Mouse (Mus musculus) retina, postnatal 1 day (tissue): ENCODE results near the gene Pmepa1.

ENCODE experiments used
- DNase-seq: peaks from one replicate; pipeline ENCODE4 v3.0.0-alpha.2; 2012

Pmepa1 gene

GRCm38 (mm10) chr2:173251675-173252074 lies 24.7 kb downstream of the Pmepa1 start:
- DNase-seq: no peak

DNA sequence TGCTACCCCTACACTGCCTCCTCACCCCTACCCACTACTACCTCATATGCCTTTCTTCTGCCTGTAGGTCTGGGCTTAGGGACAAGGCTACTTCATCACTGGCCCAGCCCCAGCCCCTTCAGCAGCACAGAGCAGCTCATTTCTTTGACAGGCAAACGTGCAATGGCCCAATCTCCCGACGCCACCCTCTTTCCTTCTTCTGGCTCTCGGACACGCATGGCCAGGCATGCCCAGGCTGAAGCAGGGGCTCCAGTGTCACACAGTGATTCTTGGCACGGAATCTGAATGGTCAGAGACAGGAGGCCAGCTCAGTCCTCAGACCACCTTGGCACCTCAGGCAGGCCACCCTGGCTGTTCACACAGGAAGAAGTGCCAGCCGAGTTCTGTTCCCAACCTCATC lies 25.2 kb downstream of the Pmepa1 start:
- DNase-seq: no peak

DNA sequence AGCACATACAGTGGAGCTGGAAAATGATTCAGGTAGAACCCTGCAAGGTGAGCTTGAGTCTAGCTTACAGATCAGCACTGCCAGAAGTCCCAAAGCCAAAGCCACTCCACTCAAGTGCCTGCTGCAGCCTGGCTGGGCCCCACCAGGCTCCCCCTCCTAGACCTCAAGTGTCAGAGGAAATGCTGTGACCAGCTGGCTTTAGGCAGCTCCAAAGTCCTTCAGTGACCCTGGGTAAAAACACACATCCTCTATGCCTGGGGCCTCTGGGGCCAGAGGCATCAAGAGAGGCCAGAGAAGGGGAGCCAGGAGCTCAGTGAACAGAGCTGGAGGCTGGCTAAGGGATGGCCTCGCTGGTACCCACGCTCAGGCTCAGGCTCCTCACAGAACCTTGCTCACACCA lies 25.9 kb downstream of the Pmepa1 start:
- DNase-seq: no peak

DNA sequence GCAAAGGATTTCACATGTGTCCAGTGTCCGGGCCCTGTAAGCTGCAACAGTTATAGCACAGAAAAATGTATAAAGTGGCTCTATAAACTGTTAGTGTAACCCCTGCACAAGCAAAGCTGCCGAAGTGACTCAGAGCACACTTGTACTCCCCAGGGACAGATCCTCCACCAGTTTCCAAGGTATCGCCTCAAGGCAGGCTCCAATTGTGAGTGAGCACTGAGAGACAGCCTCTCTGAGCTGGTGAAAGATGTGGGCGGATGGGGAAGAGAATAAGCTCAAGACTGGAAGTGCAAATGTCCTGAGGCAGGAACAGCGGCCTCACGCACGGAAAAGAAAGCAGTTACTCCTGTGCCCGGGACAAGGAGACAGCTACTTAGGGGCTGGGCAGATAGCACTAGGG lies 26.4 kb downstream of the Pmepa1 start:
- no peak for DNase-seq

DNA sequence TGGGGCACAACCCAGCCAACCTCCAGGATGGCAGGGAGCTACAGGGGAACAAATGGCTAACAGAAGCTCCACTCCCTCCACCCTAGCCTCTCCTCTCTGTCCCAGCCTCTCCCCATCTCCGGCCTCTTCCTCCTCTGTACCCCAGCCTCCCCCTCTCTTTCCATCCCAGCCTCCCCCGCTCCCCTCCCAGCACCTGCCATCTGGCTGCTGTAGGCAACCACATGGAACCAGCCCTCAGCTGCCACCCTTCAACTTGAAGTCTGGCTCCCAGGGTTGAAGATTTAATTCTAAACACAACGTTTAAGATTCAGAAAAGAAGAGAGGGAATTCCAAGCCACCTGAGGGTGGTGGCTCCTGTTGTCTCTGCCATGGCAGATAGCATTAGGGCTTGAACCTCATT lies 26.9 kb downstream of the Pmepa1 start:
- no peak for DNase-seq

- no peak for DNase-seq
Measured at GRCm38 (mm10) chr2:173248822-173249221, 27.5 kb downstream of the Pmepa1 start.

- DNase-seq: no peak
Measured at GRCm38 (mm10) chr2:173247911-173248310, 28.4 kb downstream of the Pmepa1 start.

GRCm38 (mm10) chr2:173247197-173247596 lies 29.1 kb downstream of the Pmepa1 start:
- DNase-seq: no peak

DNA sequence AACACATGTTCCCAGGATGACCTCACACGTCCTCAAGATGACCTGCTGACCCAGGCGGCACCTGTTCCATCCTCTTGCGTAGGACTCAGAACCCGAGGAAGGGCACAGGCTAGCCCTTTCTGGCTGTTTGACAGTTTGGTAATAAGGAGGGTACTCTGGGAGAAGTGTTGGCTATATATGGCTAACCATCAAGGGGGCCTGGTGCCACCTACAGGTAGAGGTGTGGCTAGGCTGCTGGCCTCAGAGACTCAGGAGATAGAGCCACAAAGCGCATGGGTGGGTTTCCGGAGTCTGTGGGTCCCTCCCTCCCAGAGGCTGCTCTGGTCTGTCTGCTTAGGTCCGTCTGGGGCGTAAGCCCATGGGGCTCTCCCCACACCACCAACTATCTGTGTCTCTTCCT lies 29.6 kb downstream of the Pmepa1 start:
- no peak for DNase-seq

DNA sequence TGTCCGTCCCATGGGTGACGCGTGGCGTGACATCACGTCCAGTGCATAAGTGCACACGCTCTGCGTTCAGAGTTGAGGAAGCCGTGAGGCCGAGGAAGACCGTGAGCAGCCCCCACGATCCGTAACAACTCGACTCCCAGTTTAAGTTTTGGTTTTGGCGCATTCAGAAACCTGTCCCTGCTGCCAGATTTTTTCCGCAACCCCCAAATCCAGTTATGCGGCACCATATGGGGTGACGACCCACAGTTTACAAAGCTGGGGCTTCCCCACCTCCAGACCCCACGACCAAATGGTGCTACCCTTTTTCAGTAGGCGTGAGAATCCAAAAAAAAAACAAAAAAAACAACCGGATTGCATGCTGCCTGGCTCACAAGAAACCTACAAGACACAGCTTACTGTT lies 31.1 kb downstream of the Pmepa1 start:
- no peak for DNase-seq

GRCm38 (mm10) chr2:173244108-173244507 lies 32.2 kb downstream of the Pmepa1 start:
- DNase-seq: no peak

- DNase-seq: peak; percentile 28
Measured at GRCm38 (mm10) chr2:173243616-173244015, 32.7 kb downstream of the Pmepa1 start.

- peak; percentile 80 for DNase-seq
Measured at GRCm38 (mm10) chr2:173242874-173243273, 33.5 kb downstream of the Pmepa1 start.

GRCm38 (mm10) chr2:173240738-173241137 lies 35.6 kb downstream of the Pmepa1 start:
- DNase-seq: no peak

DNA sequence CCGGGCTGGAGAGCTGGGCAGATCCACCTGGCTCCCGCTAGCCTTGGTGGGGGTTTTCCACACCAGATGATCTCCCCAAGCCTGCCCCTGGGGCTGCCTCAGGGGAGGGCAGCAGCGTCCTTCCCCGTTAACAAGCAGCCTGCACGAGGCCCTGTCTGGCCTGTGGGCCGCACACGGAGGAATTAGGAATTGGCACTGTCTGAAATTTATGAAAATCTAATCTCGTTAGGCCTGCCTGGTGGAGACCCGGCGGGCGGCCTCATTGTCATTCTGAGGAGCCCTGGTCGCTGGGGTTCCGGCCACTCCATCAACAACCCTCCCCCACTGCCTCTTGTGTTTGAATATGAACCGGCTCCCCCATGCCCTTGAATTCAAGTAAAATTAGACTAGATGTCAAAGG lies 37.8 kb downstream of the Pmepa1 start:
- DNase-seq: peak; percentile 72

DNA sequence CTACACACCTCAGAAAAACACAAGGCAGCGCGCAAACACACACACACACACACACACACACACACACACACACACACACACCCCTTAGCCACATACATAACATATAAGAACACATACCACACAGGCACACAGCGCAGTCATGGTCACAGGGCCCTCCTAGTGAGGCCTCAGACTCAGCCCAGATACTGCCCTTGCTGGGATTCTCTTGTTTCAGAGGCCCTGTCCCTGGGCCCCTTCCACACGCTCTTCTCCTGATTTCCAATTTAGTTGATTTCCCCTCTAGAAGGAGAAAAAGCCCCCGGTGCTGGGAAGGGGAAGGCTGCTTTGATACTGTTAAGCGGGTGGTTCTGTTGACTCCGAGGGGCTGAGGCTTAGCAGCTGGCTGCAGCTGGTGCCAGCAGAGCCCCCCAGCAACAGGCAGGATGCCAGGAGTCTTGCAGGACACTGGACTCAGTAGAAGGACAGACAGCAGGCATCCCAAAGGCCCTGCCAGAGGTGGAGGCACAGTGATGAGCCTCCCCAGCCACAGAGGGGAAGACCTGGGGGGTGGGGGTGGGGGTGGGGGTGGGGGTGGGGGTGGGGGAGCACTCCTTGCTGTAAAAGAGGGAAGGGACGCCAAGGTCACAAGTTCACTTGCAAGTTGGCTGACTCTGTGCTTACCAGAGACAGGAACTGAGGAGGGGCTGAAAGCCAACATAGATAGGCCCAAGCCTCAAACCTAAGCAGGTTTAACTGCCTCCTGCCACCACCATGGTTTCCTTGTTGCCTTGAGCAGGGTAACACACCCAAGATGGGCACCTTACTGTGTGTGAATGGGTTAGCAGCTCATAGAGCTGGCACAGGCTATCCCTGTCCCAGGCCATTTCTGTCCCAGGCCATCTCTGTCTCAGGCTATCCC lies 40.6 kb downstream of the Pmepa1 start:
- DNase-seq: peak; percentile 57

DNA sequence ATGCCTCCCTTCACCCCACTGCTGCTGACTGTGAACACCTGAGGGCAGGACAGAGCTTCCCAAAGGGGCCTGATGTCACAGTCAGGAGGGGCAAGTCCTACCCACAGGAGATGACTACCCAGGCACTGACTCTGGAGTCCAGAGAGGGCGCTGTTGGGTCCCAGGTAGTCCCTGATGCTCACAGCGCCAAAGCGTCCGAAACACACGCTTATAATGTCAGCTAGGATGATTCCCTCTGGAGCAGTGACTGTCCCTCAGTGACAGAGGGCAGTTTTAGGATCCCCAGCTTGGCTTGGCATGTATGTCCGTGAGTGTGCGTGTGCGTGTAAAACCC lies 43.6 kb downstream of the Pmepa1 start:
- DNase-seq: peak; percentile 49

GRCm38 (mm10) chr2:173232065-173232765 lies 44.1 kb downstream of the Pmepa1 start:
- DNase-seq: peak; percentile 22

DNA sequence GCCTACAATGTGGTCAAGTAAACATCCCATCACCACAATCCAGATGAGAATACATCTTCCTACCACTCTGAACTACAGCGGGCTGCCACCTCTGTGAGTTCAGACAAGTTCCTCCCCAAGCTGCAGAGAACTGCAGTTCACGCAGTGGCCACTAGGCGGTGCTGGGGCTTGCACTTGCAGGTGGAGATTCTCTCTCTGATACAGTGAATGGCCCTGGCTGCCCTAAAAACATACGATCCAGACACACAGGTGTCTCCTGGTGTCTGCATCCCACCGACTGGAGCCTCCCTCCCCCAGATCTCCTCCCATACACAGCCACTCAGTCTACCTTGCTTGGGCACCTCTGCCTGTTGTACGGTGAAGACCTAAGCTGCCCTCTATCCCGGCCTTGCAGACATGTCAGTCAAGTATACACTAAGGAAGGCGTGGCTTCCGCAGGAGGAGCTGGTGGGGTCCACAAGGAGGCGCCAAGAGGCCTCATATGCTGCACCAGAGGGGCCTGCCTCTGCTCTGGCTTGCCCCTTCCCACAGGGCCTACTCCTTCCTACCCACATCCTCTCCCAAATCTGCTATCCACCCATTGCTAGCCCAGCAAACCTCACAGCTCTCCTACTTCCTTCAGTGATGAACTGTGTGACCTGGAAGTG lies 46.6 kb downstream of the Pmepa1 start:
- DNase-seq: peak; percentile 91

DNA sequence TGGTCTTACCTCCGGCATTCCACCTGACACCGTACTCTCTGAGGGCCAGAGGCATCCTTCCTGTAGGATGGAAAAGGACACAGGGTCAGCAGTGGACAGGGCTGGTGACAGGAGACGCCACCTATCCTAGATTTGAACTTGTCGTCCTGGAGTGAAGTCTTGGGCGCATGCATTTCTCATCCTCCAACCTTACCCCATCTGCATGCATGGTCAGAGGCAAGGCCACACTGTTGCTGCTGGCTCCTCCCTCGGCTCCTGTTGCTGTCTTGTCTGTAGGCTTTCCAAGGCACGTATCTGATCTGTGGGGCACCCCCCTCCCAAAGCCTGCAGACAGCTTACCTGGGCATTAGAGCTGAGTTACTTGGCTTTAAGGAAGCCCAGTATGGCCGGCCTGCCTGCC lies 47.8 kb downstream of the Pmepa1 start:
- no peak for DNase-seq

DNA sequence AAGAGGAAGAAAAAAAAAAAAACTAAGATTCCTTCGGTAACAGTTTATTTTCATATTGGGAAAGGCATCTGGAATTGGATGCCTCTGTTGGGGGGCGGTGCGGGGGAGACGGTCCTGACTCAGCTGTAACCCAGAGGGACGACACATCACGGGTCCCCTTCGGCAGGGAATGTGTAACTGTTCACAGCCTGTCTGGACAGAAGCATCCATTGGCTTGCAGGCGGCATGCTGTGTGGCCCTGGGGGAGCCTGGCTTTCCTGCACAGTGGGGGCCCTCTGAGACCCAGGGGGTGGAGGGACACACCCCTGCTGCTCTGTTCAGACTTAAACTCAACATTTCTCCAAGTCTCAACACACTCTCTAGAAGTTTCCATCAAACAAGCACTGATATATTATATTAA lies 49.5 kb downstream of the Pmepa1 start:
- no peak for DNase-seq

DNA sequence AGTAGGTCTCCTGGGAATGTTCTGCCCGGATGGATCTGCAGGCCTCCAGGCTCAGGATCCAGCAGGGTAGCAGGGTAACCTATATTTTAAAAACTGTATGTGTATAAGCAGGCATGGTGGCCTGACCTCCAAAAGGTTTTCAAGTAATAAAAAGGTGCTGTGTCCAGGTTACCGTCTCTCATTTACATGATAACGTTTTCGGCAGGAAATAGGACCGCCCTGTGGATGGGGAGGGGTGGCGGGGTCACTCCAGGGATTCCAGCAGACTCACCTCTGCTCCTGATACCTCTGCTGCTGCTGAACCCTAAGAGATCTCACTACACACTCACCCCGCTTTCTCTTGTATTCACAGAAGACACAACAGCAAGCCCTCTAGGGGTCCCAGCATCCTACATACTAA lies 50.4 kb downstream of the Pmepa1 start:
- DNase-seq: peak; percentile 8

DNA sequence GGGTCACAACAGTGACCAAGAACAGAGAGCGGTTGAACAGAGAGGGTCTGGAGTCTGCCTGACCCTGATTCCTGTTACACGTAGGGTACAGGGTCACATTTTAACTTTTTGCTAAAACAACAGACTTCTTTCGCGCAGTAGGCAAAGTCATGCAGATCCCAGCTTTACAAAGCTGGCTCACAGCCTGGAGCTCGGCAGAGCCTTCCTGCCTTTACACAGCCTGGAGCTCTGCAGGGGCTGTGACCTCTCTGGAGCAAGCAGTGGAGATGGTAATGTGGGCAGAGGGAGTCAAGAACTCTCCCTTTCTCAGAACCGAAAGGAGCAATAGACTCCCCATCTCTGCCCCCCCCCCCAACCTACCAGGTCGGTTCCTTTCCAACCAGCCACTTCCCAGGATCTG lies 51.5 kb downstream of the Pmepa1 start:
- peak; percentile 10 for DNase-seq

GRCm38 (mm10) chr2:173224097-173224496 lies 52.2 kb downstream of the Pmepa1 start:
- peak; percentile 16 for DNase-seq
